Mouse (Mus musculus): Measurements from ENCODE around the gene Dync2li1.

Dync2li1 gene

GRCm38 (mm10) chr17:84645894-84646293 lies 19.6 kb downstream of the Dync2li1 start:
- DNase-seq (ENCODE audit: low spot score in 2 of 2) = no peak

DNA sequence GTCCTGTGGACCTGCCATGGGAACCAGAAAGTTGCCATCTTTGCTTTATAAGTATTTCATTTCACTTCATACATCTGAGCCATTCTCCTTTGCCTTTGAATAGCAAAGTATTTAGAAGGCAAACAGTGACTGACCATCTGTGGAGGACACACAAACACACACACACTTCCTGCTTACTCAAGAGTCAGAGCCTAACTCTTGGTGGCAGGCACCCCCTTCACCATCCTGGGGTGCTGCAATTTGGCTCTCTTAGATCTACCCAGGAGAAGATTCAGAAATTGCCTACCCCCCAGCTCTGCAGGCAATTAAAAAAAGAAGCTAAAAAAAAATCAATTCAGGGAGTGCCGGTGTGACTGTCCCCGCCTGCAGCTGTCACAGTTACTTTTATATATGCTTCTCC lies 20.2 kb downstream of the Dync2li1 start:
- no peak for DNase-seq (ENCODE audit: low spot score in 2 of 2)

DNA sequence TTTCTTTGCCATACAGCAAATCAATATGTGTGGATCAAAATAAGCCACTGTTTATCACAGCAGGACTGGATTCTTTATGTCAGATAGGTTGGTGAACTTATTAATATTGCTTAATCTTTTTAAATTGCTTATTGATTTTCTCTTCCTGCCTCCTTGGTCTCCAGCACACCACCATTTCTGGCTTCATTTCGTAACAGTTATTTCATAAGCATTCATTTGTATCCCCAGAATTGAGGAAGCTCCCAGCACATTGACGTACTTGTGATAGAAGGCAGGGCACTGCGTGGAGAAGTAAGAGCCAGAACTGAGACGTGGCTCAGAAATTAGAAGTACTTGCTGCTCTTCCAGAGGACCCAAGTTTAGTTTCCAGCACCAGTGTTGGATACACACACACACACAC lies 21.3 kb downstream of the Dync2li1 start:
- DNase-seq (ENCODE audit: low spot score in 2 of 2) = no peak

- no peak for DNase-seq (ENCODE audit: low spot score in 2 of 2)
These were observed 24.2 kb downstream of the Dync2li1 start for GRCm38 (mm10) chr17:84650302-84651017.

DNA sequence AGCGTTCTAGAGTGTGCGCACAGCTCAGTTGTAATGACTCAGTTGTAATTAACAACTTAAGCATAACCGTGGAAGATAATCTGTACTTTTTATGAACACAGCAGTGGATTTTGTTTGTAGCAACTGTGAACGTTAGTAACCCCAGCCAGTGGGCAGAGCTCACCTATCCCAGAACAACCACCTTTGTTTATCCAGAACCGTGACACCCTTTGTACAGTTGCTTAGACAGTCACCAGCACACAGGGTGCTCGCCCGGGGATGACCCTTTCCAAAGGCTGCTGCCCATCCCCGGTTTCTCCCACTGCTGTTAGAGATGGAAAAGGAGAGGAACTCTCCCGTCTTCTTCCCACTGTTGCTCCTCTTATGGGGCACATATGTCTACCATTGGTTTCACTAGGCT lies 27.2 kb downstream of the Dync2li1 start:
- no peak for DNase-seq (ENCODE audit: low spot score in 2 of 2)

- DNase-seq (ENCODE audit: low spot score in 2 of 2) = no peak
These were observed 29.9 kb downstream of the Dync2li1 start for GRCm38 (mm10) chr17:84656205-84656604.

GRCm38 (mm10) chr17:84656653-84657421 lies 30.5 kb downstream of the Dync2li1 start:
- DNase-seq (ENCODE audit: low spot score in 2 of 2) = no peak

DNA sequence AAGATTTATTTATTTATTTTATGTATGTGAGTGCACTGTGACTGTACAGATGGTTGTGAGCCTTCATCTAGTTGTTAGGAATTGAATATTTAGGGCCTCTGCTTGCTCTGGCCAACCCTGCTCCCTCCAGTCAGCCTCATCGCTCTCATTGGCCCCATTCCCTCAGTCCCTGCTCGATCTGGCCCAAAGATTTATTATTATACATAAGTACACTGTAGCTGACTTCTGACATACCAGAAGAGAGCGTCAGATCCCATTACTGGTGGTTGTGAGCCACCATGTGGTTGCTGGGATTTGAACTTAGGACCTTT lies 31.1 kb downstream of the Dync2li1 start:
- no peak for DNase-seq (ENCODE audit: low spot score in 2 of 2)

DNA sequence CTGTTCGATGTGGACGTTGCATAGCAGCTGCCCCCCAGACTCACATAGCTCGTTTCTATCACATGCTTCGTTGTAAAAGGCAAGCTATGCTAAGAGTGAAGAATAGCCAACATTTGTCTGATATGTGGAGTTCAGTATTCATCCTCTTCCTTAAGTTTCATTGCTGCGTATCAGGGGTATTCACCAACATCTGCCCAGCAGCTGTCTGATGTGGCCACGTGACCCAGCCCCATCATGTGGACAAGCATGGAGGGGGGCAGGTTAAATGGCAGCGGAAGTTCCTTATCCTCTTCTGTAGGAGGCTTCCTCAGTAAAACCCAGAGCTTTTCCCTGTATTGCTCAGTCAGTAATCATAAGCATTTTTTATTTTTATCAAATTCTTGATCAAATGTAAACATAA lies 31.5 kb downstream of the Dync2li1 start:
- no peak for DNase-seq (ENCODE audit: low spot score in 2 of 2)

DNA sequence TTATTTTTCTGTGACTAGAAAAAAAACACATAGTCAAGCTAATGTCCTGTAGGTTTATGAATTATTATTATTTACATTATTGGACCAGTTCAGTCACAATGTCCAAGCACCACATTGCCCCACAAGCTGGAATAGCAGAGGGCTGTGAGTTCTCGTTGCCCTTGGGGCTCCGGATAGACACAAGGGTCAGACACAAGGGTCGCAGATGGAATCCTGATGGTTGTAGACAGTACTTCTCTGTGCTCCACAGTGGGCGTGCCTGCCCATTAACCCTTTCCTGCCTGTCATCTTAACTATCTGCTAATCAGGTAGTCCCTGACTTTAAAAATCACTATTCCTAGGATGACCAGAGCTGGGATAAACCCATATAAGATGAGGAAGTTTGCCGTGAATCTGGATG lies 31.9 kb downstream of the Dync2li1 start:
- DNase-seq (ENCODE audit: low spot score in 2 of 2) = no peak

- DNase-seq (ENCODE audit: low spot score in 2 of 2) = no peak
These were observed 32.7 kb downstream of the Dync2li1 start for GRCm38 (mm10) chr17:84658951-84659350.

- DNase-seq (ENCODE audit: low spot score in 2 of 2) = no peak
These were observed 38.8 kb downstream of the Dync2li1 start for GRCm38 (mm10) chr17:84665053-84665452.

DNA sequence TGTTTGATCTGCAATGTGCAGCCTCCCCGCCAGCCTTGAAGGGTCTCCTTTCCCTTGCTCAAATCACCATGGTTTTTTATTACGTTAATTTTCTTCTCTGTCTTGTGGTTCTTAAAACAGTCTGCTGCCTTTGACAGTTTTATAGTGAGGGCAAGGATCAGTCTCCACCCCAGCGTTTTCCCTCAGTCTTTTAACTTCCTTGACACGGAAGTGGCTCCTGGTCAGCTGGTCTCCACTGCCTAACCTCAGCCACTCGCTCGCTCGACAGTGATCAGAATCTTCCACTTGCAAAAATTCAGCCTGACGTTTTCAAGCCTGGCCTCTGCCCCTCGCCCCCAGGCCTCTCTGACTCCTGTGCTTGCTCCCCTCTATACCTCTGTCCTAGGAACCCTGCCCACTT lies 39.4 kb downstream of the Dync2li1 start:
- DNase-seq (ENCODE audit: low spot score in 2 of 2) = no peak

- DNase-seq (ENCODE audit: low spot score in 2 of 2) = no peak
These were observed 41.6 kb downstream of the Dync2li1 start for GRCm38 (mm10) chr17:84667848-84668247.

GRCm38 (mm10) chr17:84672376-84673369 lies 46.4 kb downstream of the Dync2li1 start:
- DNase-seq (ENCODE audit: low spot score in 2 of 2) = no peak

- no peak for DNase-seq (ENCODE audit: low spot score in 2 of 2)
These were observed 47.8 kb downstream of the Dync2li1 start for GRCm38 (mm10) chr17:84674048-84674447.

- no peak for DNase-seq (ENCODE audit: low spot score in 2 of 2)
These were observed 48.9 kb downstream of the Dync2li1 start for GRCm38 (mm10) chr17:84675204-84675603.

GRCm38 (mm10) chr17:84675951-84676366 lies 49.7 kb downstream of the Dync2li1 start, which contains the start of gene Abcg8:
Abcg8 (plus strand) TSS chr17:84676302.
- DNase-seq (ENCODE audit: low spot score in 2 of 2) = no peak

DNA sequence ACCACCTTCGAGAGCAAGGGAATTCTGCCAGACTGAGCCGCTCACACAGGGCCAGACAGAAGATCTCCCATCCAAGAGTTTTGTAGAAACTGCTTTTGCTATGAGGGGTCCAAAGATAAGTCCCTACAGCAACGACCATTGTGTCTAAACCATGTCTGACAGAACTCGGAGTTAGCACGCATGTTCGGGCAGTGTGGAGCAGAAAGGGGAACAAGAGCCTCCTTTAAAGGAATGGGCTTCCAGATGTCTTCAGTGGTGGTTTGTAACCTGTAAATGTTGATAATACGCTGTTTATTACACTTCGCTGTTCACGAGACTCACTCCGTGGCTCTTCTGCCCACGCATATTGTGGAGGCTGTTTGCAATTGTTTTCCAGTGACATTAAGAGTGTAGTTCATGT lies 51.3 kb downstream of the Dync2li1 start:
- DNase-seq (ENCODE audit: low spot score in 2 of 2) = no peak

DNA sequence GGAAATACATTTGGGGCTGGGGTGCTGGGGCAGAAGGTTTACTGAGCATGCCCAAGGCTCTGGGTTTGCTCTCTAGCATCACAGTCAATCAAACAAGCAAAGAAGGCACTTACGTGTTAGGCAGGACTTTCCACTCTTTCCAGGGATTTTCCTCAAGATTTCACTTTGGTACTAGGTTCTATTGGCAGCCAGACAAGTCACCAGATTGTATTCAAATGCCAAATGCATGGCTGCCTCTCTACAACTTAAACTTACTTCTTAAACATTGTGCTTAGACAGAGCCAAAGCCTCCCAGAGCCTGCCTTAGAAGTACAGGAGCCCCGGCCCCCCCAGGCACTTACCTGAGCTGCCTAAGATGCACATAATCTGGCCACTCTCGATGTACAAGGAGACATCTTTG lies 55.4 kb downstream of the Dync2li1 start:
- DNase-seq (ENCODE audit: low spot score in 2 of 2) = no peak

GRCm38 (mm10) chr17:84682734-84683717 lies 56.7 kb downstream of the Dync2li1 start, which contains the start of gene Abcg5:
Abcg5 (minus strand) TSS chr17:84683011.
- DNase-seq (ENCODE audit: low spot score in 2 of 2) = no peak
